Mouse (Mus musculus) neural tube, embryonic 14.5 days (tissue): ENCODE measurements at regions not wholly inside any gene's neighbourhood (a gene's known extent, or its start where the extent isn't known, plus 50 kb on each side); places are given as distances from the start of the nearest gene placed in this dataset.

Experiments
- ATAC-seq: fragments of 200-750 bp; cut with Nextera tagmentation; 2 replicates; pipeline ENCODE4 v1.8.0; 2017; ENCODE audit warnings: low read depth, mild to moderate bottlenecking, moderate TSS enrichment, moderate library complexity
- H3K27ac ChIP-seq: fragments of 300-500 bp; sonication (generic); 2 replicates; pipeline ENCODE4 v1.5.1; 2014; ENCODE audit warnings: low read depth, mild to moderate bottlenecking, control low read depth, low read length, moderate library complexity, mixed read lengths
- H3K27me3 ChIP-seq: fragments of 300-500 bp; sonication (generic); 2 replicates; pipeline ENCODE4 v1.6.1; 2014; ENCODE audit warnings: low read length; ENCODE audit not compliant: control insufficient read depth, insufficient read depth
- H3K36me3 ChIP-seq: fragments of 300-500 bp; sonication (generic); 2 replicates; pipeline ENCODE4 v1.6.1; 2014; ENCODE audit warnings: low read length, mixed read lengths; ENCODE audit not compliant: control insufficient read depth, insufficient read depth
- H3K4me1 ChIP-seq: fragments of 300-500 bp; sonication (generic); 2 replicates; pipeline ENCODE4 v1.6.1; 2014; ENCODE audit warnings: low read length; ENCODE audit not compliant: control insufficient read depth, insufficient read depth
- H3K4me2 ChIP-seq: fragments of 300-500 bp; sonication (generic); 2 replicates; pipeline ENCODE4 v1.6.1; 2014; ENCODE audit warnings: mild to moderate bottlenecking, low read depth, low read length, control low read depth
- H3K4me3 ChIP-seq: fragments of 300-500 bp; sonication (generic); 2 replicates; pipeline ENCODE4 v1.5.1; 2014; ENCODE audit warnings: low read depth, low read length, control low read depth, mixed read lengths
- H3K9ac ChIP-seq: fragments of 300-500 bp; sonication (generic); replicated peaks from 2 replicates; pipeline ENCODE4 v1.6.1; 2014; ENCODE audit warnings: low read depth, mild to moderate bottlenecking, control low read depth, low read length, mixed read lengths
- H3K9me3 ChIP-seq: fragments of 300-500 bp; sonication (generic); 2 replicates; pipeline ENCODE4 v1.6.1; 2016; ENCODE audit warnings: low read length; ENCODE audit not compliant: control insufficient read depth
- WGBS: fragments of 180-500 bp; shearing (Covaris S2); extraction: QIAGEN DNeasy Blood & Tissue Kit; methylation state at CpG from one replicate; pipeline ENCODE4 v1.1.7; 2014; 5-methylcytosine and 5-hydroxymethylcytosine counted together

DNA sequence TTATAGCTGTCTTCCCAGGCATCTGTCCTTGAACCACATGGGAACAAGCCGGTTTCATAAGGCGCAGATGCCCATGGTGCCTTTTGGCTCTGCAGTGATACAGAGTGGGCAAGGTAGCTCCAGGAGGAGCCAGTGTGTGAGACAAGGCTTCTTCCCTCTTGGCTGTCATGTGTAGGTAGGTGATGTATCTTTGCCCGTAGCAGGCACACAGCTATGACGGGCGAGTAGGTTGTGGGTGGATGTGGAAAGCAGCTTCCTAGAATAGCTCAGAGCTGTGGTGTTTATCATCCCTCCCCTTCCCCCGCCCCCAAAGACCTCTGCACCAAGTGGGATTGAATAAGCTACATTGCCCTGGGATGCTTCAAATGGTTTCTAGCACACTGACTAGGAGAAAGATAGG lies 56.5 kb upstream of the 1700024P04Rik start:
- Histone ChIP-seq H3K9ac (no peak overlapping the region), H3K4me3 (no peak overlapping the region), H3K27ac (no peak overlapping the region), H3K36me3 (no peaks in the 10 kb centered on the region), H3K4me1 (no peaks in the 10 kb centered on the region), H3K4me2 (no peak overlapping the region), H3K27me3 (no peaks in the 10 kb centered on the region), H3K9me3 (no peaks in the 10 kb centered on the region)
- no peak for ATAC-seq
- 97% methylated on average over 6 of the region's 6 CpGs for whole genome bisulfite sequencing

- no peaks in the 10 kb centered on the region for H3K9me3 ChIP-seq
- H3K4me1 ChIP-seq: no peaks in the 10 kb centered on the region
- no peak overlapping the region for H3K27ac ChIP-seq
- no peaks in the 10 kb centered on the region for H3K27me3 ChIP-seq
- no peak overlapping the region for H3K4me3 ChIP-seq
- no peak overlapping the region for H3K4me2 ChIP-seq
- no peaks in the 10 kb centered on the region for H3K36me3 ChIP-seq
- WGBS: 64% methylated on average over 4 of the region's 4 CpGs
- no peak for ATAC-seq
- no peak overlapping the region for H3K9ac ChIP-seq
Measured at GRCm38 (mm10) chr13:99040171-99040570, 55.8 kb upstream of the 1700024P04Rik start.

GRCm38 (mm10) chr13:99039063-99039385 lies 54.7 kb upstream of the 1700024P04Rik start:
- 91% methylated on average over 7 of the region's 7 CpGs for WGBS
- no peaks in the 10 kb centered on the region for H3K4me1 ChIP-seq
- H3K27me3 ChIP-seq: no peaks in the 10 kb centered on the region
- no peak overlapping the region for H3K4me3 ChIP-seq
- no peak overlapping the region for H3K4me2 ChIP-seq
- no peaks in the 10 kb centered on the region for H3K36me3 ChIP-seq
- no peak for ATAC-seq
- no peak overlapping the region for H3K27ac ChIP-seq
- H3K9me3 ChIP-seq: no peaks in the 10 kb centered on the region
- no peak overlapping the region for H3K9ac ChIP-seq

DNA sequence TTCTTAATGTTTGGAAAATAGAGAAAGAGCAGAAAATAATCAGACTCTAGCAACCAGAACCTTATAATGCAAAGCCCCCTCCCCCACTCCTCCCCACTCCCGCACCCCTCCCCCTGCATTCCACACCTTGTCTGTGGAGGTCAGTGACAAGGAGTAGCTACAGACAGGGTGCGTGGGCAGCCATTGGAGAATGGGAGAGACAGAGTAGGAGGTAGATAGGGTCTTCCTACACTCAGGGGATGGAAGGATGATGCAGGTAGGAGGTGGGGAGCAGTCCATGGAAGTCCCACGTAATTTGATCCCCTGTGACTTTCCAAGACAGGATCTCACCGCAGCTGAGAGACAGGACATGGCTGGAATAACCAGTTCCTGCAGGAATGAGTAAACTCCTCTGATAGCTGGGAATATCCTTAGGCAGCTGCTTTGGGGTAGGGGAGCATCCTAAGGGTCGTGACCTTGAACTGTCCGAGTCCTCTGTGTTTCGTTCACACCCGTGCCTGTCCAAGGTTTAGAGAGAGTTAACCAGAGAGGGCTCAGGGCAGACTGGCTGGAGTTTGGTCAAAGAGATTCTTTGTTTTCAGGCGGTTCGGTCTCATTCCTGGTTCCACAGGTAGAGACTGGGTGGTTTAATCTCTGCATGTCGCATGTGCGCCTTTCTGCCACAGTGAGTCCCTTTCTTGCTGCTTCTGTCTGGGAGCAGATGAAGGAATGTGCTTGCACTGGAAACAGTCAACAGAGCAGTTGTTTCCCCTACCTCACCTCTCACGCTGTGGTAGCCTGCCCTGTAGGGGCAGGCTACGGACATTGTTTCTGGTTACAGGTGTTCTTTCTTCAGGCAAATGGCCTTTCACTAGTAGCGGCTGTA lies 54.1 kb upstream of the 1700024P04Rik start:
- H3K27me3 ChIP-seq: no peaks in the 10 kb centered on the region
- 0 out of 2 replicates have a peak, but pooled peaks cover 1% of the 10 kb centered on the region for H3K4me1 ChIP-seq
- H3K4me2 ChIP-seq: no peak overlapping the region
- H3K9ac ChIP-seq: no peak overlapping the region
- H3K9me3 ChIP-seq: no peaks in the 10 kb centered on the region
- H3K36me3 ChIP-seq: no peaks in the 10 kb centered on the region
- H3K4me3 ChIP-seq: no peak overlapping the region
- no peak for ATAC-seq
- WGBS: 58% methylated on average over 15 of the region's 15 CpGs
- no peak overlapping the region for H3K27ac ChIP-seq

GRCm38 (mm10) chr13:99037131-99037530 lies 52.8 kb upstream of the 1700024P04Rik start:
- Histone ChIP-seq H3K4me1 (0 out of 2 replicates have a peak, but pooled peaks cover 2% of the 10 kb centered on the region), H3K4me2 (no peak overlapping the region), H3K4me3 (no peak overlapping the region), H3K9me3 (no peaks in the 10 kb centered on the region), H3K27me3 (no peaks in the 10 kb centered on the region), H3K27ac (no peak overlapping the region), H3K9ac (no peak overlapping the region), H3K36me3 (no peaks in the 10 kb centered on the region)
- no peak for ATAC-seq
- 95% methylated on average over 4 of the region's 4 CpGs for WGBS
